ENCODE assay signal across 10 mouse cellular contexts in genomic region chr10:54169320-54169719, GRCm38 (mm10).
DNase-seq lines count a peak whose midpoint lies in the region; ATAC-seq and TF ChIP-seq lines count a peak whose summit lies in the region.
"Had no signal": no experiment of that assay in that cellular context is flagged by ENCODE, and none has a peak within 500 bp of the region (broad histone marks: within the 10 kb centered on the region; RNA-seq: fewer than 3 reads in every experiment).

No protein-coding gene starts in this region.

- H3K9me3 ChIP-seq in embryonic facial prominence, embryonic 14.5 days (ENCODE audit: control insufficient read depth, low read length): no peaks in the 10 kb centered on the region
- no peaks in the 10 kb centered on the region for H3K9me3 ChIP-seq in embryonic facial prominence, embryonic 10.5 days
- H3K9me3 ChIP-seq in liver, postnatal 0 days (ENCODE audit: low read length): no peaks in the 10 kb centered on the region
- no peaks in the 10 kb centered on the region for H3K9me3 ChIP-seq in liver, embryonic 12.5 days (replicated peaks)
- H3K9me3 ChIP-seq: stomach, embryonic 15.5 days had no signal

- no peak overlapping the region for H3K9ac ChIP-seq in embryonic facial prominence, embryonic 14.5 days (ENCODE audit: low read depth, low read length)
- H3K9ac ChIP-seq in liver, postnatal 0 days (replicated peaks): no peak overlapping the region
- H3K9ac ChIP-seq in liver, embryonic 12.5 days: no peak overlapping the region
- H3K9ac ChIP-seq: stomach, embryonic 15.5 days had no signal

- no peaks in the 10 kb centered on the region for H3K27me3 ChIP-seq in embryonic facial prominence, embryonic 14.5 days (replicated peaks; ENCODE audit: control insufficient read depth, insufficient read depth, low read length)
- H3K27me3 ChIP-seq in embryonic facial prominence, embryonic 10.5 days (replicated peaks; ENCODE audit: low read depth, poor library complexity, severe bottlenecking): no peaks in the 10 kb centered on the region
- H3K27me3 ChIP-seq in liver, postnatal 0 days (ENCODE audit: insufficient read depth, low read length): no peaks in the 10 kb centered on the region
- H3K27me3 ChIP-seq in liver, embryonic 12.5 days (replicated peaks): no peaks in the 10 kb centered on the region
- H3K27me3 ChIP-seq: stomach, embryonic 15.5 days had no signal

- no peaks in the 10 kb centered on the region for H3K36me3 ChIP-seq in embryonic facial prominence, embryonic 14.5 days (ENCODE audit: control insufficient read depth, insufficient read depth, low read length)
- no peaks in the 10 kb centered on the region for H3K36me3 ChIP-seq in embryonic facial prominence, embryonic 10.5 days (replicated peaks)
- no peaks in the 10 kb centered on the region for H3K36me3 ChIP-seq in liver, postnatal 0 days (replicated peaks; ENCODE audit: insufficient read depth, low read length)
- no peaks in the 10 kb centered on the region for H3K36me3 ChIP-seq in liver, embryonic 12.5 days
- H3K36me3 ChIP-seq: stomach, embryonic 15.5 days had no signal

- ATAC-seq in embryonic facial prominence, embryonic 14.5 days (ENCODE audit: low read depth): no peak
- ATAC-seq in liver, postnatal 0 days: peak; percentile 83
- no peak for ATAC-seq in liver, embryonic 12.5 days
- ATAC-seq: Patski had no signal

- no peak overlapping the region for H3K4me2 ChIP-seq in embryonic facial prominence, embryonic 14.5 days (ENCODE audit: low read depth, low read length)
- no peak overlapping the region for H3K4me2 ChIP-seq in liver, postnatal 0 days (ENCODE audit: low read depth, low read length)
- no peak overlapping the region for H3K4me2 ChIP-seq in liver, embryonic 12.5 days
- H3K4me2 ChIP-seq: stomach, embryonic 15.5 days had no signal

- TF ChIP-seq EP300 in liver, postnatal 0 days (IDR thresholded peaks at IDR 0.05; ENCODE audit: low read depth): no peak

- intact Hi-C loops in left cerebral cortex, adult 2 months (cut with DNase I): no loop called here

- WGBS in embryonic facial prominence, embryonic 14.5 days: 53% methylated on average over 7 of the region's 7 CpGs
- 82% methylated on average over 7 of the region's 7 CpGs for WGBS in embryonic facial prominence, embryonic 10.5 days
- WGBS in liver, postnatal 0 days (ENCODE audit: insufficient replicate concordance): 73% methylated on average over 7 of the region's 7 CpGs
- 72% methylated on average over 7 of the region's 7 CpGs for WGBS in liver, embryonic 12.5 days (ENCODE audit: insufficient replicate concordance)

- TF ChIP-seq CTCF in liver, postnatal 0 days (IDR thresholded peaks at IDR 0.05; ENCODE audit: low read depth): no peak
- no peak for TF ChIP-seq CTCF in left cerebral cortex, adult 2 months (IDR thresholded peaks at IDR 0.05)

- no peaks in the 10 kb centered on the region for H3K4me1 ChIP-seq in embryonic facial prominence, embryonic 14.5 days (ENCODE audit: control insufficient read depth, insufficient read depth, low read length)
- H3K4me1 ChIP-seq in embryonic facial prominence, embryonic 10.5 days: no peaks in the 10 kb centered on the region
- H3K4me1 ChIP-seq in liver, postnatal 0 days (ENCODE audit: insufficient read depth): no peaks in the 10 kb centered on the region
- no peaks in the 10 kb centered on the region for H3K4me1 ChIP-seq in liver, embryonic 12.5 days
- H3K4me1 ChIP-seq: stomach, embryonic 15.5 days had no signal

- H3K4me3 ChIP-seq in embryonic facial prominence, embryonic 14.5 days (ENCODE audit: low read depth, low read length): no peak overlapping the region
- no peak overlapping the region for H3K4me3 ChIP-seq in embryonic facial prominence, embryonic 10.5 days
- H3K4me3 ChIP-seq in liver, postnatal 0 days (ENCODE audit: low read depth, low read length): no peak overlapping the region
- H3K4me3 ChIP-seq in liver, embryonic 12.5 days: no peak overlapping the region
- H3K4me3 ChIP-seq in left cerebral cortex, adult 2 months: no peak overlapping the region
- H3K4me3 ChIP-seq: stomach, embryonic 15.5 days had no signal

- H3K27ac ChIP-seq in embryonic facial prominence, embryonic 14.5 days (replicated peaks; ENCODE audit: low read depth, low read length): no peak overlapping the region
- no peak overlapping the region for H3K27ac ChIP-seq in embryonic facial prominence, embryonic 10.5 days (replicated peaks)
- H3K27ac ChIP-seq in liver, postnatal 0 days (ENCODE audit: low read depth): no peak overlapping the region
- no peak overlapping the region for H3K27ac ChIP-seq in liver, embryonic 12.5 days
- no peak overlapping the region for H3K27ac ChIP-seq in left cerebral cortex, adult 2 months
- H3K27ac ChIP-seq: stomach, embryonic 15.5 days had no signal

- DNase-seq in embryonic facial prominence, embryonic 14.5 days (ENCODE audit: low spot score): peak; percentile 44
- no peak for DNase-seq in embryonic facial prominence, embryonic 10.5 days (ENCODE audit: low spot score)
- DNase-seq in liver, postnatal 0 days: peak; percentile 21
- DNase-seq in cerebellum, postnatal 25 days: peak; percentile 25 to 48
- peak; percentile 22 to 46 for DNase-seq in layer of hippocampus, postnatal 14 days (ENCODE audit: low spot score in 2 of 2)
- DNase-seq in left cerebral cortex, adult 2 months (ENCODE audit: extremely low spot score in 1 of 2, low spot score in 2 of 2): no peak
- no peak for DNase-seq in spleen, adult 12 weeks (ENCODE audit: low spot score)

Comparison
In these comparisons a context has a peak if more than half of its experiments do, and no peak if none do; other contexts are left out.
1. DNase-seq: peak in embryonic facial prominence, embryonic 14.5 days (single experiment), liver, postnatal 0 days (single experiment), cerebellum, postnatal 25 days (2 of 2) and layer of hippocampus, postnatal 14 days (2 of 2); none in embryonic facial prominence, embryonic 10.5 days (single experiment), left cerebral cortex, adult 2 months (0 of 2) and spleen, adult 12 weeks (single experiment).